Mouse (Mus musculus): ENCODE results near the gene Edaradd. TPM values are rescaled to one million over a fixed set of nuclear protein-coding genes. Genes with fewer than 3 reads are reported as not detected.

Gene Edaradd
- 1.5 and 1.9 TPM in 2 replicates for polyA plus RNA-seq (2012; rRNA removed)

- peak; percentile 68 for DNase-seq (ENCODE audit: low read depth)
Measured at GRCm38 (mm10) chr13:12519955-12520584, at the start of gene Edaradd. Gene Edaradd, minus strand, starts transcription at chr13:12520438.

GRCm38 (mm10) chr13:12569741-12570140 lies 49.5 kb upstream of the Edaradd start:
- no peak for DNase-seq (ENCODE audit: low read depth)

- no peak for DNase-seq (ENCODE audit: low read depth)
Measured at GRCm38 (mm10) chr13:12568597-12569469, 48.6 kb upstream of the Edaradd start.

- DNase-seq (ENCODE audit: low read depth) = no peak
Measured at GRCm38 (mm10) chr13:12567936-12568335, 47.7 kb upstream of the Edaradd start.

- no peak for DNase-seq (ENCODE audit: low read depth)
Measured at GRCm38 (mm10) chr13:12565621-12566390, 45.6 kb upstream of the Edaradd start, which contains the start of gene Ero1lb. Gene Ero1lb, plus strand, starts transcription at chr13:12565874.

GRCm38 (mm10) chr13:12562256-12562655 lies 42.0 kb upstream of the Edaradd start:
- DNase-seq (ENCODE audit: low read depth) = no peak

GRCm38 (mm10) chr13:12561729-12562128 lies 41.5 kb upstream of the Edaradd start:
- DNase-seq (ENCODE audit: low read depth) = no peak

GRCm38 (mm10) chr13:12559462-12560120 lies 39.4 kb upstream of the Edaradd start:
- DNase-seq (ENCODE audit: low read depth) = no peak

GRCm38 (mm10) chr13:12559044-12559443 lies 38.8 kb upstream of the Edaradd start:
- DNase-seq (ENCODE audit: low read depth) = no peak

- no peak for DNase-seq (ENCODE audit: low read depth)
Measured at GRCm38 (mm10) chr13:12554211-12554610, 34.0 kb upstream of the Edaradd start.

GRCm38 (mm10) chr13:12543880-12544568 lies 23.8 kb upstream of the Edaradd start:
- DNase-seq (ENCODE audit: low read depth) = no peak

GRCm38 (mm10) chr13:12543246-12543645 lies 23.0 kb upstream of the Edaradd start:
- DNase-seq (ENCODE audit: low read depth) = no peak

GRCm38 (mm10) chr13:12542006-12542981 lies 22.1 kb upstream of the Edaradd start:
- DNase-seq (ENCODE audit: low read depth) = no peak

GRCm38 (mm10) chr13:12540119-12540518 lies 19.9 kb upstream of the Edaradd start:
- no peak for DNase-seq (ENCODE audit: low read depth)

GRCm38 (mm10) chr13:12539716-12540115 lies 19.5 kb upstream of the Edaradd start:
- DNase-seq (ENCODE audit: low read depth) = no peak

GRCm38 (mm10) chr13:12537971-12538370 lies 17.7 kb upstream of the Edaradd start:
- no peak for DNase-seq (ENCODE audit: low read depth)

- DNase-seq (ENCODE audit: low read depth) = no peak
Measured at GRCm38 (mm10) chr13:12534628-12535027, 14.4 kb upstream of the Edaradd start.

GRCm38 (mm10) chr13:12525678-12526077 lies 5.4 kb upstream of the Edaradd start:
- DNase-seq (ENCODE audit: low read depth) = no peak

- DNase-seq (ENCODE audit: low read depth) = no peak
Measured at GRCm38 (mm10) chr13:12522346-12522745, 2.1 kb upstream of the Edaradd start.

- DNase-seq (ENCODE audit: low read depth) = no peak
Measured at GRCm38 (mm10) chr13:12519371-12519770, 867 bp downstream of the Edaradd start.
